Mouse (Mus musculus) embryonic stem cell, embryonic (primary cell): ENCODE measurements at regions not wholly inside any gene's neighbourhood (a gene's known extent, or its start where the extent isn't known, plus 50 kb on each side); places are given as distances from the start of the nearest gene placed in this dataset.
"Not testable (repeated sequence)": the region's sequence is repeated elsewhere in the genome, so short reads cannot be mapped to it uniquely, and the experiment has no call there.

Experiments
- CTCF ChIA-PET, 4 experiments: fragments of 300-600 bp in 2 of 4; fragments of 350-600 bp in 2 of 4; sonication (Branson Sonifier 250); formaldehyde crosslinking; loops; one replicate each; lab custom pipeline; 2022; ENCODE audit warnings: inconsistent platforms in 2 of 4; lab: Charles Lee
- POLR2A ChIA-PET, 4 experiments: fragments of 300-600 bp in 2 of 4; fragments of 350-600 bp in 2 of 4; sonication (Branson Sonifier 250); formaldehyde crosslinking; loops; one replicate each; lab custom pipeline; 2022; ENCODE audit warnings: antibody characterized with exemption in 4 of 4, inconsistent platforms in 1 of 4; lab: Charles Lee

- CTCF ChIA-PET, result no interaction called here
- POLR2A ChIA-PET, result no interaction called here
Measured at GRCm38 (mm10) chr4:10670846-10671428, 203.4 kb upstream of the 2610301B20Rik start.

GRCm38 (mm10) chr4:10691086-10691485, 183.2 kb upstream of the 2610301B20Rik start:
- ChIA-PET CTCF (no interaction called here), POLR2A (no interaction called here)

- ChIA-PET POLR2A (no interaction called here), CTCF (no interaction called here)
Measured at GRCm38 (mm10) chr4:10692860-10693259, 181.4 kb upstream of the 2610301B20Rik start.

GRCm38 (mm10) chr4:10693446-10694105, 180.7 kb upstream of the 2610301B20Rik start:
- POLR2A ChIA-PET, result interaction anchor here in 2 of 4 experiments (0.6 kb wide), 2 partner anchors 214 to 948 kb away, joined by 3 to 4 read pairs; no protein-coding TSS in a partner anchor
- CTCF ChIA-PET, result no interaction called here

GRCm38 (mm10) chr4:10694106-10694748, 180.1 kb upstream of the 2610301B20Rik start:
- CTCF ChIA-PET, POLR2A ChIA-PET: not testable (repeated sequence)

- POLR2A ChIA-PET, result no interaction called here
- CTCF ChIA-PET, result no interaction called here
Measured at GRCm38 (mm10) chr4:10697225-10697836, 177.0 kb upstream of the 2610301B20Rik start.

- CTCF ChIA-PET, result no interaction called here
- POLR2A ChIA-PET, result no interaction called here
Measured at GRCm38 (mm10) chr4:10698637-10699036, 175.7 kb upstream of the 2610301B20Rik start.

GRCm38 (mm10) chr4:10701479-10701878, 172.8 kb upstream of the 2610301B20Rik start:
- POLR2A ChIA-PET, result no interaction called here
- CTCF ChIA-PET, result interaction anchor here in 1 of 4 experiments (1.4 kb wide), 1 partner anchor 134 kb away, joined by 3 read pairs; no protein-coding TSS in a partner anchor

GRCm38 (mm10) chr4:10703212-10703611, 171.1 kb upstream of the 2610301B20Rik start:
- POLR2A ChIA-PET, result no interaction called here
- CTCF ChIA-PET, result no interaction called here

GRCm38 (mm10) chr4:10707016-10707657, 167.2 kb upstream of the 2610301B20Rik start:
- POLR2A ChIA-PET, result no interaction called here
- CTCF ChIA-PET, result no interaction called here

- CTCF ChIA-PET, result no interaction called here
- POLR2A ChIA-PET, result no interaction called here
Measured at GRCm38 (mm10) chr4:10707658-10708056, 166.6 kb upstream of the 2610301B20Rik start.

- ChIA-PET POLR2A (no interaction called here), CTCF (interaction anchor here in 1 of 4 experiments (0.6 kb wide), 1 partner anchor 40 kb away, joined by 4 read pairs; no protein-coding TSS in a partner anchor)
Measured at GRCm38 (mm10) chr4:10711939-10712533, 162.3 kb upstream of the 2610301B20Rik start.

- POLR2A ChIA-PET, result no interaction called here
- CTCF ChIA-PET, result no interaction called here
Measured at GRCm38 (mm10) chr4:10723341-10723740, 151.0 kb upstream of the 2610301B20Rik start.

GRCm38 (mm10) chr4:10727894-10728293, 146.4 kb upstream of the 2610301B20Rik start:
- ChIA-PET POLR2A (no interaction called here), CTCF (interaction anchor here in 1 of 4 experiments (0.6 kb wide), 1 partner anchor 93 kb away, joined by 6 read pairs; no protein-coding TSS in a partner anchor)

GRCm38 (mm10) chr4:10745207-10745606, 129.1 kb upstream of the 2610301B20Rik start:
- ChIA-PET POLR2A (interaction anchor here in 1 of 4 experiments (0.9 kb wide), 1 partner anchor 56 kb away, joined by 3 read pairs; no protein-coding TSS in a partner anchor), CTCF (no interaction called here)

GRCm38 (mm10) chr4:10748816-10749215, 125.5 kb upstream of the 2610301B20Rik start:
- ChIA-PET CTCF (interaction anchor here in 1 of 4 experiments (0.6 kb wide), 1 partner anchor 279 kb away, joined by 3 read pairs; no protein-coding TSS in a partner anchor), POLR2A (no interaction called here)

- CTCF ChIA-PET, result interaction anchor here in 1 of 4 experiments (0.6 kb wide), 1 partner anchor 949 kb away, joined by 3 read pairs; no protein-coding TSS in a partner anchor
Measured at GRCm38 (mm10) chr4:10750377-10751062, 123.8 kb upstream of the 2610301B20Rik start.

GRCm38 (mm10) chr4:10753176-10753575, 121.1 kb upstream of the 2610301B20Rik start:
- ChIA-PET CTCF (no interaction called here), POLR2A (no interaction called here)

More at GRCm38 (mm10) chr4:10750377-10751062, 123.8 kb upstream of the 2610301B20Rik start:
- POLR2A ChIA-PET, result interaction anchor here in 1 of 4 experiments (1.4 kb wide), 1 partner anchor 405 kb away, joined by 3 read pairs; no protein-coding TSS in a partner anchor
